Mouse (Mus musculus): ENCODE results near the gene Mbnl1.

Gene Mbnl1

GRCm38 (mm10) chr3:60568801-60569568 is 96.4 kb downstream of the Mbnl1 start:
- no peak for DNase-seq (ENCODE audit: low read depth)

GRCm38 (mm10) chr3:60569781-60570180 is 97.2 kb downstream of the Mbnl1 start:
- no peak for DNase-seq (ENCODE audit: low read depth)

GRCm38 (mm10) chr3:60570491-60571022 is 97.9 kb downstream of the Mbnl1 start:
- DNase-seq (ENCODE audit: low read depth) = no peak

- DNase-seq (ENCODE audit: low read depth) = no peak
These were observed 98.9 kb downstream of the Mbnl1 start for GRCm38 (mm10) chr3:60571493-60571892.

DNA sequence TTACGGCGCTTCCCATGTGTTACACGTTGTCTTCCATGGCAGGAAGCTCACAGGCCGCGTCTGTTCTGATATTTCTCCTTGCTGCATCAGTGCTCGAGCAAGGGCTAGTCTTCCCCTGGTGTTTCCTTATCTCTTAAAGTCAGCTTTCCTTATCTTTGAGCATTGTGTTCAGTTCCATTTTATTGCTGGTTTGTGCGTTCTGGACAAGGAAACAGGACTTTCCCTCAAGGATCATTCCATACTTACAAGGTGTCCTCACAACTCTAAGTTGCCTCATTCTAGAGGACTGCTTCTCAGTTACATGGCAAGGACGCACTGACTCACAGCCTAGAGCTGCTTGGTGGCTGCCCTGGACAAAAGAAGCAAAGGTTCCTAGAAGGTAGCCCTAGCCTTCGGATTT is 101.6 kb downstream of the Mbnl1 start:
- no peak for DNase-seq (ENCODE audit: low read depth)

DNA sequence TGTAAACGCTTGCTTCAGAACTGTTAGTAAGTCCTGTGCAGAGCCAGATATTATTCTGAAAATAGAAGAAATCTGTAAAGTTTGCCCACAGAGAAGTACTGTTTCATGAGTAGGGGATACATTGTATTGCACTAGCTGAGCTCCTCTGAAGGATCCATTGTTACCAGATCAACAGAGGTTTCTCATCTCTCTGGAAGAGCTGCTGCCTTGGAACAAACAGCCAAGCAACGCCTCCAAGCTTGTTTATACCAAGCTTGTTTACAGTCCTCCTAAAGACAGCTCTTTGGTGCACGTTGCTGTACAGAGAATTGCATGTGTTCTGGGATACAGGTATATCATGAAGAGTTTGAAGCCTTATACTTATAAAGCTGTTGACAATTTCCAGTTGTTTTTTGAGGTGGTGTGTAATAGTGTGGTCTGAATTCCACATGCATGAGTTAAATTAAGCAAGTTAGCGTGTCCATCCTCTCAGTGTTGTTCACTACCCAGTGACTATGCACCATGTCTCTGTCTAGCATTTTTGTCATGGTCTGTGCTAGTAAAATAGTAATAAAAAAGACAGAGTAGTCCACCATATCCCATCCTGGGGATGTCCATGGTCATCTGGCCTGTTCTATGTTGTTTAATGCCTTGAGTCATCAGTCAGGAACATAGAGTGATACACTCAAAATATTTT is 102.4 kb downstream of the Mbnl1 start:
- no peak for DNase-seq (ENCODE audit: low read depth)

DNA sequence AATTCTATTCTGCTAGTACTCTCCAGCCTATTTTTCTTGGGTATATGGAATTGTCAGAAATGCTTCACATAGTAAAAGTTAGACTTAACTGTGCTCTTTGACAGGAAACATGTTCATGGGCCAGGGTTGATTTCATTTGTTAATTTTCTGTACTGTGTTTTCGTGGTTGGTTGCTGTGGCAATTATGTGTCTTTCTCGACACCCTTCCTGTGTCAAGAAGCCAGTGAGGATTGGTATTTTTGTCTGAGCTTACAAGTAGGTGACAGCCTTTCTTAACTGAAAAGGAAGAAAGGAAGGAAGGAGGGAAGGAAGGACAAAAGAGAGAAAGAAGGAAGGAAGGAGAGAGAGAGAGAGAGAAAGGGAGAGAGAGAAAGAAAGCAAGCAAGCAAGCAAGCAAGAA is 103.3 kb downstream of the Mbnl1 start:
- DNase-seq (ENCODE audit: low read depth) = peak; percentile 65

DNA sequence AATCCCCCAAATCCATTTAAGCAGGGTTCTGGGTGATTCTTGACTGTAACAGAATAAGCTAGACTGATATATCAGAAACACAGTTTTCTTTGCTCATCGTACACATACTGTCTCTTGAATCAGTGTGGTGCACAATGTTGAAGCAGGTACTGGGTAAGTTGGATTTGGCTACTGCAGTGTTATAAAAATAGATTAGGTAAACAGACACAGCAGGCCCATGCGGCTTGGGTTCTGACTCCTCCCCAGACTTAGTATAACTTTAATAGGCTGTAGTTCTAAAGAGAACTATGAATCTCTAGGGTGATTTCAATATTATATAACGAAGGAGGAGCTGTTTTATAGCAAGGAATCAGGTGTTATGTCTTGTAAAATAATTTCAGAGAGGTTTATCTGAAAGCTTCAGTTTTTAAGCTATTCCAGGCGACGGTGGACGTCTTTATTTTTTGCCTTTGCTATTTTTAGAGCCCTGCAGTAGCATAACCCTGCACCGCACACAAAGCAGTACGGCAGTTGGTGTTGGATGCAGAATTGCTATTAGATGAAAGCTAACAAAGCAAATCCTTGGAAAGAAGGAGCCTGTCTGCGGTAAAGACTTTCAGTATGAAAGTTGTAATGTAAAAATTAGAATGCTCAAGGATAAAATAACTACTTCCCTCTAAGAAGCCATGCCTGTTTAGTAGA is 103.9 kb downstream of the Mbnl1 start:
- no peak for DNase-seq (ENCODE audit: low read depth)

GRCm38 (mm10) chr3:60579880-60580279 is 107.2 kb downstream of the Mbnl1 start:
- DNase-seq (ENCODE audit: low read depth) = no peak

DNA sequence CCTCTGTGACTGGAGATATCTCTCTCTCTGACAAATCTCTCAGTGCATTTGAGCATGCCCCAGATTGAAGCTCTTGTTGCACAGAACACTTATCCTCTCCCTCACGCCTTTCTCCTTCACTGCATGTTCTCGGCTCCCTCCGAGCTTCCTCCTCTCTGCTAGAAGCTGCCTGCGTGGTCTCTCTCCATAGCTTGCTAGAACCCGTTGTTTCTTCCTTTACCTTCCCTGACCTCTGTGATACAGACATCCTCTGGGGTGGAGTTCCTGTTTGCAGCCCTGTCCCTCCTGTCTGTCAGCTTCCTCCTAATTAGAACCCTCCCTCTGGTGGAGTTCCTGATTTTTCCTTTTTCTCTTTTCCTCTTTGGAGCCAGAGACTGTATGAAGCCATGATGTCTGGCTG is 108.1 kb downstream of the Mbnl1 start:
- no peak for DNase-seq (ENCODE audit: low read depth)

GRCm38 (mm10) chr3:60582154-60582553 is 109.5 kb downstream of the Mbnl1 start:
- DNase-seq (ENCODE audit: low read depth) = no peak

GRCm38 (mm10) chr3:60582620-60583019 is 110.0 kb downstream of the Mbnl1 start:
- DNase-seq (ENCODE audit: low read depth) = no peak

GRCm38 (mm10) chr3:60584704-60585103 is 112.1 kb downstream of the Mbnl1 start:
- no peak for DNase-seq (ENCODE audit: low read depth)

- DNase-seq (ENCODE audit: low read depth) = no peak
These were observed 113.4 kb downstream of the Mbnl1 start for GRCm38 (mm10) chr3:60586046-60586445.

- no peak for DNase-seq (ENCODE audit: low read depth)
These were observed 114.5 kb downstream of the Mbnl1 start for GRCm38 (mm10) chr3:60587149-60587548.

DNA sequence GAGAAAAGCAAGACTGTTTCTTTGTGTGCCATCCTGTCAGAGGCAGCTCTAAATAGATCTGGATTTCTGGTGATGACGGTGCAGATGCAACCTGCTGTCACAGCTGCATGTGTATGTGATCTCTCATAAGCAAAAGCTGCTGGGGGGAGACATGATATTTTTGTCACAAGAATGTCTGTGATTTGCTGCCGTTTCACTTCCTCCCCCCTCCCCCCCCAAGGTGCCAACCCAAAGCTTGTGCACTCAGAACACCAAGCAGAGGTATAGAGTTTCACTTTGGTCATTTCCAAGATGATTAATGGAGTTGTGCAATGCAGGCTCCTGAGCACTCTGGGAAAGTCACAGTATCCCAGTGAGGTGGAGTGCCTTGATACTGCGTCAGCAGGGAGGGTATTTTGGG is 116.7 kb downstream of the Mbnl1 start:
- peak; percentile 57 for DNase-seq (ENCODE audit: low read depth)

DNA sequence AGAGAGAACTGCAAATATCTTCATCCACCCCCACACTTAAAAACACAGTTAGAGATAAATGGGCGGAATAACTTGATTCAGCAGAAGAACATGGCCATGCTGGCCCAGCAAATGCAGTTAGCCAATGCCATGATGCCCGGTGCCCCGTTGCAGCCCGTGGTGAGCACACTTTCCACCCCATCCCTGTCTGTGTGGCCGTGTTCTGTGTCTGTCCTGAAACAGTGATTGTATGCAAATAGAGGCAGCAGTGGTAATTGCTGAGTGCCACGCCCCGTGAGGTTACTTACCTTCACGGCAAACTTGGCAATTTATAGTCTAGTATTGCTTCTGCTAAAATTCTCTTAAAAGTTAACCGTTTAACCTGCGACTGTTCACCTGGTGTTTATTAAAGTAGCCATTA is 123.0 kb downstream of the Mbnl1 start:
- no peak for DNase-seq (ENCODE audit: low read depth)

DNA sequence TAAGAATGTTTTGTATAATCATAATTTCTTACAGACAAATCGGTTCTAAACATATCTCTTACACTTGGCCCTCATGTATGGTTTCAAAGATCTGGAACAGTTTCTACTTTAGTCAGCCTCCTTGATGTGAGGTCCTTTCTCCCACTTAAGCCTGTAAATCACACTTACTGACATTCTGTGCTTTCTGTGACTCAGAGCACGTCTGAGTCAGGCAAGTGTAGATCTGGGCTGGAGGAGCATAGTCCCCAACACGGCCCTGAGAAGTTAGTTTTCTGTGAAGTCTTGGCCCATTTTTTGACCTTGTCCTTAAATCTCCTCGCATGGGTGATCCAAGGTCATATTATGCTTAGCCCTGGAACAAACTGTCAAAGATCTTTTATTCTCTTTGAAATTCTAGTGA is 124.4 kb downstream of the Mbnl1 start:
- DNase-seq (ENCODE audit: low read depth) = no peak

DNA sequence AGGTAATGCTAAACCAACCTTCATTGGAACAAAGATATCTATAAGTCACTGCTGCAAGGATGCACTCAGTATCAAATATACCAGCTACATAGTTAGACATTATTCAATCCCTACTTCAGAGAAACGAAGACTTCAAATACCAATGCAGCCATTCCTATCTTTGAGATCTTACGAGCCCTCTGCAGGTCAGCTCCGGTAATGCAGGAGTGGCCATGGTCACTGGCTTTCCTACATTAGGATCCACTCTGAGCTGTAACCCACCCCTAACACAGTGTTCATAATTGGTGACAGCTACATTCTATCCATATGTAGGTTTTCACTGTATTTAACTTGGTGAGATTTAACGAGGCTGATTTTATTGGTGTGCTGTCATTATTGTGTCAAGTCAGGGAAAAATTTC is 129.1 kb downstream of the Mbnl1 start:
- peak; percentile 87 for DNase-seq (ENCODE audit: low read depth)

- peak; percentile 82 for DNase-seq (ENCODE audit: low read depth)
These were observed 130.4 kb downstream of the Mbnl1 start for GRCm38 (mm10) chr3:60602923-60603549.

DNA sequence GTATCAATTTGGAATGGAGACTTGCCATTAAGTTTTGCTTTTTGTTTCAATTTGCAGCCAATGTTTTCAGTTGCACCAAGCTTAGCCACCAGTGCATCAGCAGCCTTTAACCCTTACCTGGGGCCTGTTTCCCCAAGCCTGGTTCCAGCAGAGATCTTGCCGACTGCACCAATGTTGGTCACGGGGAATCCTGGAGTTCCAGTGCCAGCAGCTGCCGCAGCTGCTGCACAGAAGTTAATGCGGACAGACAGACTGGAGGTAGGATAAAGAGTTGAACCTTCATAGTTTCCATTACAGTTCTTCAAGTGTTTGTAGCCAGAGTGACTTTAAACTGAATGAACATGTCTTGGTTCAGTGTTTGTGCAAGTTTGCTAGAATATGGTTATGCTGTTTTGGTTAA is 131.0 kb downstream of the Mbnl1 start:
- no peak for DNase-seq (ENCODE audit: low read depth)

DNA sequence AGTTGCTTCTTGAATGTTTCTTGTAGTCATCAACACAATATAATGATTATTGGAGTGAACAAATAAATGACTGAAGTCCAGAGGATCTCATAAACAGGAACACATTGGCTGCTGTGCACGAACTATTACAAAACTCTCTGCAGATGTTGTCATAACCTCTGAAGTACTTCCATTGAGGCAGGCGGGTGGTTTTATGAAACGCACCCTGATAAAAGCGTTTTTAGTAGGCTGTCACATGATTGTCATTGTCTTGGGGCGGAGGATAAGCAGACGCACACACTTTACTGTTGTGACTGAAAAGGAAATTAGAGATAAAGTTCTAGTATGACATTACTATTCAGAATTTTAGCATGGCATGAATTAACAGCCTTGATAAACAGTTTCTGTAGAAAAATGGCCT is 131.6 kb downstream of the Mbnl1 start:
- no peak for DNase-seq (ENCODE audit: low read depth)
